Mouse (Mus musculus) megakaryocyte-erythroid progenitor cell, adult 5-6 weeks (primary cell): ENCODE measurements around the gene Tdrd7. TPM values are rescaled to one million over a fixed set of nuclear protein-coding genes. Genes with fewer than 3 reads are reported as not detected.

ENCODE experiments used
- ATAC-seq: replicated peaks from 2 replicates; pipeline ENCODE4 v1.8.0; 2016; ENCODE audit warnings: mild to moderate bottlenecking, inconsistent platforms; ENCODE audit not compliant: severe bottlenecking, poor library complexity, low FRiP score, low TSS enrichment
- total RNA-seq, 2 experiments: library from RNA; stranded (forward) in 1 of 2; stranded (reverse) in 1 of 2; fragments of 200-1000, 215-1000 nt in 1 of 2; fragments of >200 nt in 1 of 2; fragmentation: Nextera tagmentation in 1 of 2; gene quantifications; 2 replicates each; pipeline ENCODE4 v1.2.3; 2014 to 2017

Gene Tdrd7
- total RNA-seq, 2 experiments from 2014 or later, result 7.7 to 16.6 TPM

DNA sequence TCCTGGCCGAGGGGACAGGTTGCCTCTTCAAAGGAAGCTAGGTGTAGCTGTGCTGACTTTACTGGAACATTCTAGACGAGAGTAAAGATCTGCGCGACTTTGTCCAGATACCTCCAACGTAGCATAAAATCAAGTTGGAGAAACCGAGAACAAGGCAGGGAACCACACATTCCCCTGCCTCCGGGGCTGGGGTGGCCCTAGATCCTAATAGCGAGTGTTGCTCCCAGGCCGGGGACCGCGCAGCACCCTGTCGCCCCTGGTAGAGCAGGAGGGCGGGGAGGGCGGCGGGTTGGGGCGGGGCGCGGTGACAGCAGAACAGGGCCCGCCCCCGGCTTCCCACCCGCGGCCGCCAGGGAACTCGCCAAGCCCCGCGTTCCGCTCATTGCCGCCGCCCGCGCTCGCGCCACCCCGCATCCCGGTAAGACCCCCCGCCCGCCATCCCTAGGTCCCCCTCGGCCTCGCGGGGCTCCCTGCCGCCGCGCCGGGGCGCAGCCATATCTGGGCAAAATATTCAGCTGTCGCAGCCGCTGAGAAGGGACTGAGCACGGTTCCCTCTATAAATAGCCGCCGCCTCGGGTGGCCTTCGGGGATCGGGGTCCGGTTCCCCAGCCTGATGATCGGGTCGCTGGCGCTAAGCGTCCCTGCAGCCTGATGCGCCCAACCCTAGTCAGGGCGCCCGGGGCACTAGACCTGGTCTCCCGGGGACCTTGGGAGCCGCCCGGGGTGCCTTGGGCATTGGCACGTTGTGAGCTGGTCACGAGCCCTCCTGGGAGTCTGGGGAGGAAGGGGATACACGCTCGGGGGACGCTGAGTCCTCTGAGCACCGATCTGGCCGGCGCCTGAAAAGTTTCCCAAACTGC lies 74.0 kb downstream of the Tdrd7 start, which contains the start of gene Tmod1:
TSS of gene Tmod1 (plus strand) at position 44 of the 860 bp plus-strand sequence.
- peak; percentile 52 for ATAC-seq

GRCm38 (mm10) chr4:46039899-46040298 lies 74.8 kb downstream of the Tdrd7 start:
- ATAC-seq, result no peak

GRCm38 (mm10) chr4:46040594-46041192 lies 75.6 kb downstream of the Tdrd7 start:
- ATAC-seq, result peak; percentile 93

DNA sequence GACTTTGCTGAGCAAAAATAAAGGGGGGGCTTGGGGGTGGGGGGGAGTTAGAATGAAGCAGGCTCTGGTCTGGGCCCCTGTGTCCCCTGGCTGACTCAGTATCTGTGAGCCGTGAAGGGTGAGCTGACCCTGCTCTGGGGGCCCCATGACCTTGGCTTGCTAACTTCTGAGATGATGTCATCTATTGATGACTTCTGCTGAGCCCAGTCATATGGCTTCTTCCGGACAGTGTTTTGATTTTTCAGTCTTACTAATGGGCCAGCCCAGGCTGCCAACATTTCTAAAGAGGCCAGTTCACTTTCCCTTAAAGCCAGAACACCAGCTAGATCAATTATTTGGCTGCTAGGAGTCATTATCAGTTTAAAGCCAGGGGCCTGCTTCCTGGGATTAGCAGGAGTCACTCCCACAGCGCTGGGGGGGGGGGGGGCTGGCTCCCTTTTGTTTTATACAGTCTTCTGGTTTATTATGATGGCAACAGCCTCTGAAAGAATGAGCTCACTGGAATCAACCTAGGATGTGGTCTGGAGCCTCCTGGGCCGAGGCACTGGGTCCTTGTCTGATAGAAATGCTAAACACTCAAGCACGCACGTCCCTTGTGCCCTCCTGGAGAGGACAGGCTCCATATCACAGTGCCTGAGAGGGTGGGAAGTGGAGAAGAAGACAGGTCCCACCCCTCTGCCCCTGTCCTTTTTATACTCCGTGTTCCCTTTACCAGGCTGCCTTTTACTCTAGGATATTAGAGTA lies 76.8 kb downstream of the Tdrd7 start:
- no peak for ATAC-seq

- 0 out of 2 replicates have a peak, but pooled peaks have one; percentile 20 for ATAC-seq
Observed at GRCm38 (mm10) chr4:46042505-46042850, 77.3 kb downstream of the Tdrd7 start.

GRCm38 (mm10) chr4:46043361-46043760 lies 78.2 kb downstream of the Tdrd7 start:
- ATAC-seq, result no peak

DNA sequence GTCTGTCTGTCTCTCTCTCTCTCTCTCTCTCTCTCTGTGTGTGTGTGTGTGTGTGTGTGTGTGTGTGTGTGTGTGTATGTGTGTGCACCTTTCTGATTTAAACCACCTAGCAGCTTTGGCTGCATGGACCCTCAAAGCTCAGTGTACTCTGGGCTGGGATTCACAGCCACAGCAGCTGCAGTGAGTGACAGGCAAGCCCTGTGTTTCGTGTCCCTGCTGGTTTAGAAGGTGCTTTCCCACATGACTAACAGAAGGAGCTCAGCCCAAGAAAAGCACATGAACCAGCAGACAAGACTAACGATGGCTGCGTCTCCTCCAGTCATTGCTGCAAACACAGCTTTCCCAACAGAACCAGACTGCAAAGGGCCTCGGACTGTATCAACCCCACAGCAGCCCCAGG lies 82.8 kb downstream of the Tdrd7 start:
- ATAC-seq, result no peak

GRCm38 (mm10) chr4:46048418-46048817 lies 83.3 kb downstream of the Tdrd7 start:
- no peak for ATAC-seq

GRCm38 (mm10) chr4:46053323-46054107 lies 88.4 kb downstream of the Tdrd7 start:
- no peak for ATAC-seq

DNA sequence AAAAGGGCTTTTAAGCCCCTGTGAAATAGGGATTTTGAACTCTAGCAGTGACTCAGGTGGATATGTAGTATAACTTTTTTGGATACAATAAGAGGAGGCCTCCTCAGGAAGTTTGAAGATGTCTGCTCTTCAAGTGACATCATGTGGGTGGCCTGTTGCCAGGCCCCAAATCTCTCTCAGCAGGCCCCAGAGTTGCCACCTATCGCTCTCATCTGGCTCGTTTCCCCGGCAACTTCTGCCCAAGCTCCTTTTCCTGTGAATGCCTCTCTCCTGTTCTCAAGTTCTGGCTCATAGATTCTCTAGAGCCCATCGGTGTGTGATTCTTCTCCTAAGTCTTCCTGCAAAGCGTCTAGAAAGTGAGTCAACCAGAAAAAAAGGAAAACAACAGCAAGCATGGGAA lies 91.0 kb downstream of the Tdrd7 start:
- no peak for ATAC-seq

DNA sequence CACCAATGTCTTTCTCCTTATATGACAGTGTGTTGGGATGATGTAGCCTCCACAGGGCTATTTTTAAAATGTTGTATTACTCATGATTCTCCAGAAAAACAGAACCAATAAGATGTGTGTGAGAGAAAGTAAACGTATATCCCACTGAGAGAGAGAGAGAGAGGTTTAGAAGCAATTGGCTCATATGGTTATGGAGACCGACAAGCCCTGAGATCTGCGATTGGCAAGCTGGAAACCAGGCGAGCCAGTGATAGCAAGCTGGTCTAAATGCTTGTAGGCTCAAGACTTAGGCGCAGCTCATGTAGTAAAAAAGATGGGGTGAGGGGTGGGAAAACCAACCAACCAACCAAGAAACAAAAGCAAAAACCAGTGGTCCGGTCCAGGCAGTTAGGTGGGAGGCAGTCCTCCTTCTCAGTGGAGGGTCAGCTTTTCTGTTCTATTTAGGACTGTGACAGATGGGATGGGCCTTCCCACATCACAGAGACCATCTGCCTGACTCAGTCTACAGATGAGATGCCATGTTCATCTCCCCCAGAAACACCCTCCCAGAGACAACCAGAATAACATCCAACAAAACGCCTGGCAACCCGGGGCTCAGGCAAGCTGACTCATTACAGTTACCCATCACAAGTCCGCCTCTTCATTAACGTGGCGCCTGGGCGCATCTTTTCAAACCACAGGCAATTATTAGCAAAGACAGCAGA lies 96.3 kb downstream of the Tdrd7 start:
- no peak for ATAC-seq

DNA sequence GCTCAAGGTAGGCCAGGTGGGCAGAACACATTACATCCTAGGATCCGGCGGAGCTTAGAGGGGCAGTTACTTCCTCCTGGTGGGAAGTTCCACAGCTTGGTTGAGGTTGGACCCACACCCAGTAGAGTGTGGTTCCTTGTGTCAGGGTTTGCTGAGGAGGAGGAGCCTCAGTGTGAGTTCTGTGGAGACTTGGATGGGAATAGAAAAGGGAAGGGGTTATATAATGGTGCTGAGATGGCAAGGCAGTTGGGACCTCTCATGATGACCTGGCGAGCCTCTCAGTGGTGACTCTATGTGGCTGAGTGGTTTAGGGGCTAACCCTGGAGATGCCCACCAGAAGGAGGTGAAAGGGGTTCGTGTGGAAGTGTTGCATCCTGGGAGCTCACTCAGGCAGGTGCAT lies 98.7 kb downstream of the Tdrd7 start:
- no peak for ATAC-seq

DNA sequence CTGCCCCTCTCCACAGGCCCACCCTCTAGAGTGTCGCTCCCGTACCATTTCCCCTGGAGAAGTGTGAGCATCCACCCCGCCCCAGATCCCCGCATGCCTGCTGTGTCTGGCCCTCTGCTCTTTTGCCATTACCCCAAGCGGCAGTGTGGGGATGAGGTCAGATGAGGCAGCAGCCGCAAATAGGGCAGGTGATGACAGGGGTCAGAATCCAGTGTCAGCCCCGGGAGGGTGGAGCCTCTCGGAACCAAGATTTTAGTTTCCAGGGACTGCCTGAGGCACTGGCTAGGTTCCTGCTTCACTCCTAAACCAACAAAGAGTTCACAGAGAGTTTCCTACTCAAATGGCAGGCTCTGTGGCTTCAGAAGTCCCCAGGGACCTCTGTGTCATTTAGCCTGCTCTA lies 99.1 kb downstream of the Tdrd7 start:
- ATAC-seq, result no peak

GRCm38 (mm10) chr4:46064961-46065360 lies 99.8 kb downstream of the Tdrd7 start:
- ATAC-seq, result no peak

GRCm38 (mm10) chr4:46065695-46066340 lies 100.7 kb downstream of the Tdrd7 start:
- ATAC-seq, result no peak

DNA sequence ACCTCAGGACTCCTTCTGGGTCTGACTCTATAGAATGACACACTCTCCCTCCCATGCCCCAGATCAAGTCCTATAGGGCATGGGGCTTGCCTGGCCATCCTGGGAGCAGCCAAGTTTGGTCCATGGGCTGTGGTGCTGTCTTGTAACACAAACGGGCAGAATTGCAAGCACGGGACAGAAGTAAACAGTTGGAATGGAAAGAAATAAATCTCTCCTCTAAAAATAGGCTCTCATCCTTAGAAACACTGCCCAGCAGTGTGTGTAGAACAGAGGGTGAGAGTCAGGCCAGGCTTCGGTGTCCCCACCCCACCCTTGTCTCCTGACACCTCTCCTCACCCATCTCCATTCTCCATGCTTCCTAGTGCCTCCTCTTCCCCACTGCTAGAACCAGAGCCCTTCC lies 102.9 kb downstream of the Tdrd7 start:
- no peak for ATAC-seq

DNA sequence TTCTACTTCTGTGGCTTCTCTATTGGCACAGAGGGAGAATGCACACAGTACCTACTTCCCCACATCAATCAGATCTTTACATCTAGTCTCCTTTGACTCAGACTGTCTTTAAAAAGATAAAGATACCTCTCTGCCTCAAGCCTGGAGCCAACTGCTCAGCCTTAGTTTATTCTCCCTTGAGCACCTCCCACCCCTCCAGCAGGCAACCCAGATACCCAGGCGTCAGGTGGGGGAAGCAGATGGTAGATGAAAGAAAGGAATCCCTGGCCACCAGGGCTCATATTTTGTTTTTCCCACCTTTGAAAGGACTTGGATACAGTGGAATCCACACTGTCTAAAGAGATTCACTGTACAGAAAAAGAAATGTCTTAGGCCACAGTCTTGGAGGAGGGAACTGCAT lies 103.4 kb downstream of the Tdrd7 start:
- no peak for ATAC-seq

DNA sequence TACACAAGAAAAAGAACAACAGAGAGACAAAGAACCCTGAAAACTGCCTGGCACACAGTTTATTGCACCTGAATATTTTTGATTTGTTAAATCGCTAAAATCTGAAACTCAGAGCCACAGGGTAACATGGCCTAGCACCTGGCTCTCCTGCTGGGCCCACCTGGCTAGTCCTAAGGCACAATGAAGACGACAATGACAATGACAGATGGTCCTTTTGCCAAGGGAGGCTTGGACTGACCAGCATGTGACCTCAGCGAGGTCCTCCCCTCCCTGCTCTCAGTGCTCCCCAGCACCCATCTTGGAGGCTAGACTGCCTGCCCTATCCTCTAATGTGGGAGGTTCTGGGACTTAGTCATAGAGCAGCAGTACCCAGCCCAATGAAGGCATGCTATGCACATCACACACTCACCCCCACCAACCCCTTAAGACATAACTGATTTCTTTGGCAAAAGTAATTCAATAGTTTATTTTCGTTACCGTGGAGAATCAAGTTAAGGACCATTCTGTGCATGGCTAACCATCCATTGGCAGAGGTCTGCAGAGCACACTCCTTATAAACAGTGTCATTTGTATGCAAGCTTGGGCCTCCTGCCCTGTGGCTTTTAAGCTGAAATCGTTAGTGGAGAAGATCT lies 104.8 kb downstream of the Tdrd7 start:
- no peak for ATAC-seq
